9 mouse cellular contexts compared by ENCODE assay signal in the genomic region with DNA sequence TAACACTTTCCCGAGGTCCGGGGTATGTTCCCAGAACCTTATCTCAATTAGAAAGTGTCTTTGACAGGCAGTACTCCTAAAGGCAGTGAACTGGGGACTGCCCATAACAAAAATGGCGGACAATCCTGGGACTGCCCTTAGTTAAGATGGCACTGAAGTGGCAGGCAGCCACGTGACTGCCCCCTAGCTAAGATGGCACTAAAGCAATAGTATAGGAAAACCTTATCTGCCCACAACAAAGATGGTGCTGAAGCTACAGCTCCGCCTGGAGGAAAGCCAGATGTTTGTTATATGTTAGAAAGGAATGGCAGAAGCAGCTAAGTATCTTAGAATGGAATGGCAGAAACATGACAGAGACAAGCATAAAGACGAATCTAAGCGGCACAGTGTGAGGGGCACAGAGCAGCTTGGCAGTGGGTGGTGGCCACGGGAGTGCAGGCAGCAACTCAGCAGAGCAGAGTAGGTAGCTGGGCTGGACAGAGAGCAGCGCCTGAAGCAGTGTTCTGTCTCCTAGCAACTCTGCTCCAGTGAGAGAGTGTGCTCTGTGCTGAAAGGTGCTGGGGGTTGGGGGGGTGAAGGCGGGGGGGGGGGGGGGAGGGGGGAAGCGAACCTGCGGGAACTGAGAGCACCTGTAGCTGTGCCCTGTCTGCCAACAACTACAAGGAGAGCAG. TPM values are rescaled to one million over a fixed set of nuclear protein-coding genes. Genes with fewer than 3 reads are reported as not detected.
DNase-seq lines count a peak whose midpoint lies in the region; ATAC-seq and TF ChIP-seq lines count a peak whose summit lies in the region.
"Had no signal": no experiment of that assay in that cellular context is flagged by ENCODE, and none has a peak within 500 bp of the region (broad histone marks: within the 10 kb centered on the region; RNA-seq: fewer than 3 reads in every experiment).

No protein-coding gene starts in this region.

- H3K9me3 ChIP-seq in lung, embryonic 14.5 days (ENCODE audit: low read depth, low read length) = no peaks in the 10 kb centered on the region
- no peaks in the 10 kb centered on the region for H3K9me3 ChIP-seq in forebrain, postnatal 0 days (ENCODE audit: low read length)

- WGBS in lung, embryonic 14.5 days = 35% methylated on average over 11 of the region's 12 CpGs
- WGBS in forebrain, postnatal 0 days = 42% methylated on average over 11 of the region's 12 CpGs
- WGBS in small intestine, adult 2 months = 34% methylated on average over 12 of the region's 12 CpGs

- no peaks in the 10 kb centered on the region for H3K27me3 ChIP-seq in lung, embryonic 14.5 days (ENCODE audit: insufficient read depth, low read length)
- no peaks in the 10 kb centered on the region for H3K27me3 ChIP-seq in forebrain, postnatal 0 days (ENCODE audit: insufficient read depth, low read length)
- H3K27me3 ChIP-seq in small intestine, adult 2 months (ENCODE audit: control insufficient read depth, insufficient read depth, low read length) = no peaks in the 10 kb centered on the region

- peak; percentile 84 for ATAC-seq in lung, embryonic 14.5 days (ENCODE audit: insufficient read depth)
- ATAC-seq in forebrain, postnatal 0 days = peak; percentile 92

- peak; percentile 24; the same call in 1 of the 2 replicates for TF ChIP-seq CTCF in lung, embryonic 14.5 days (IDR thresholded peaks at IDR 0.05; ENCODE audit: low read depth)
- TF ChIP-seq CTCF in forebrain, postnatal 0 days (IDR thresholded peaks at IDR 0.05; ENCODE audit: low read depth) = peak; percentile 40
- no peak for TF ChIP-seq CTCF in small intestine, adult 2 months (IDR thresholded peaks at IDR 0.05; ENCODE audit: extremely low read depth, insufficient read length, insufficient replicate concordance, low read depth, low read length)

- H3K36me3 ChIP-seq in lung, embryonic 14.5 days (ENCODE audit: insufficient read depth) = no peaks in the 10 kb centered on the region
- no peaks in the 10 kb centered on the region for H3K36me3 ChIP-seq in forebrain, postnatal 0 days (ENCODE audit: insufficient read depth)
- no peaks in the 10 kb centered on the region for H3K36me3 ChIP-seq in small intestine, adult 2 months (ENCODE audit: control insufficient read depth, insufficient read depth, low read length)

- intact Hi-C loops in left cerebral cortex, postnatal 10 days (cut with DNase I) = no loop called here

- no peak overlapping the region for H3K9ac ChIP-seq in lung, embryonic 14.5 days
- peak overlapping the region; percentile 33; the same call in 1 of the 2 replicates for H3K9ac ChIP-seq in forebrain, postnatal 0 days

- no peak overlapping the region for H3K27ac ChIP-seq in lung, embryonic 14.5 days (ENCODE audit: low read depth)
- no peak overlapping the region for H3K27ac ChIP-seq in forebrain, postnatal 0 days (ENCODE audit: low read depth, low read length)
- no peak overlapping the region for H3K27ac ChIP-seq in small intestine, adult 2 months (ENCODE audit: insufficient read depth, low read depth, low read length)
- H3K27ac ChIP-seq: macrophage had no signal

- TF ChIP-seq POLR2A in small intestine, adult 2 months (IDR thresholded peaks at IDR 0.05; ENCODE audit: low read depth, low read length) = no peak

- no peak overlapping the region for H3K4me3 ChIP-seq in lung, embryonic 14.5 days (ENCODE audit: low read depth, low read length)
- peak overlapping the region; percentile 24 for H3K4me3 ChIP-seq in forebrain, postnatal 0 days (ENCODE audit: low read depth, low read length)
- H3K4me3 ChIP-seq in small intestine, adult 2 months (ENCODE audit: low read depth, low read length) = 0 out of 2 replicates have a peak overlapping the region, but pooled peaks have one; percentile 17

- DNase-seq in lung, embryonic 14.5 days = peak; percentile 62
- DNase-seq in lung, postnatal 36 days = no peak
- peak; percentile 24 for DNase-seq in cerebellum, adult 9-11 months
- DNase-seq in forebrain, postnatal 0 days = peak; percentile 81
- peak; percentile 32 to 35 for DNase-seq in left cerebral cortex, postnatal 10 days (ENCODE audit: extremely low spot score in 1 of 2, low spot score in 2 of 2)
- DNase-seq in gastrocnemius, adult 8-10 months (ENCODE audit: low spot score in 2 of 2) = no peak
- no peak for DNase-seq in adrenal gland, postnatal 4 days (ENCODE audit: low spot score in 2 of 2)

- peak overlapping the region; percentile 32 for H3K4me2 ChIP-seq in lung, embryonic 14.5 days
- H3K4me2 ChIP-seq in forebrain, postnatal 0 days (ENCODE audit: low read depth) = peak overlapping the region; percentile 35

- H3K4me1 ChIP-seq in lung, embryonic 14.5 days (ENCODE audit: insufficient read depth) = no peaks in the 10 kb centered on the region
- H3K4me1 ChIP-seq in forebrain, postnatal 0 days (ENCODE audit: insufficient read depth) = no peaks in the 10 kb centered on the region
- no peaks in the 10 kb centered on the region for H3K4me1 ChIP-seq in small intestine, adult 2 months (ENCODE audit: control insufficient read depth, insufficient read depth, insufficient read length, low read length)

RNA-seq across cellular contexts. Expression of gene 2610301B20Rik, which starts 14.3 kb away (rescaled TPM):
- polyA plus RNA-seq in lung, embryonic 14.5 days (2014; fragmentation: Nextera tagmentation; extraction: Ambion mirVana) = 27.9 and 29.3 TPM in 2 replicates
- total RNA-seq in forebrain, postnatal 0 days (2014; rRNA removed) = 33.9 and 35.5 TPM in 2 replicates
- polyA plus RNA-seq in forebrain, postnatal 0 days (2015; fragmentation: Nextera tagmentation; extraction: Ambion mirVana) = 33.1 and 39.0 TPM in 2 replicates
- total RNA-seq in left cerebral cortex, postnatal 10 days (2021) = 10 to 100 TPM; 21.2 to 22.8 TPM
- 0.44 and 0.55 TPM in 2 replicates for polyA plus RNA-seq in small intestine, adult 2 months (2012; rRNA removed)
- total RNA-seq in gastrocnemius, adult 8-10 months (2022) = 1 to 10 TPM; 2.8 to 4.7 (median 3.7) TPM
- 10 to 100 TPM; 21.5 to 24.5 TPM for total RNA-seq in adrenal gland, postnatal 4 days (2021)

Comparison
In these comparisons a context has a peak if more than half of its experiments do, and no peak if none do; other contexts are left out.
1. DNase-seq: peak in lung, embryonic 14.5 days (single experiment), cerebellum, adult 9-11 months (single experiment), forebrain, postnatal 0 days (single experiment) and left cerebral cortex, postnatal 10 days (2 of 2); none in lung, postnatal 36 days (single experiment), gastrocnemius, adult 8-10 months (0 of 2) and adrenal gland, postnatal 4 days (0 of 2).